Mouse (Mus musculus): ENCODE results near the gene Zswim5.

DNA sequence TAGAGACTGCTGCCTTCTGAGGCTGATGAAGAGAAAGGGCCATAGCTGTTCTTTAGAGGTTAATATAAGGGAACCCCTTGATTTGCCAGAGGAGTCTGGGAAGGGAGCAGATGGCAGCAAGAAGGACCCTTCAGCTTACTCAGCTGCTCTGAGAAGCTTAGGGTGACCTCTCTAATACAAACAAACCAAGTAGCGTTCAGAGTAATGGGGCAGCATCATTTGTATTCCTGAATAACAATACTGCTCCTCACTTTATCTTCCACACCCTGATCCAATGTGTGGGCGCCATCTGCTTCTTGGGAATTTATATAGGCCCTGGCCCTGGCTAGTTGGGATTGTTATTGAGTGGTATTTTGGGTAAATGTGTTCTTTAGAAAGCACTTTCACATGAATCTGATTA, 65.5 kb downstream of the Zswim5 start:
- no peak for TF ChIP-seq CTCF (IDR thresholded peaks at IDR 0.05; ENCODE audit: control insufficient read depth, insufficient read depth, insufficient replicate concordance, low read depth, low read length)
- TF ChIP-seq POLR2A (IDR thresholded peaks at IDR 0.05; ENCODE audit: control insufficient read depth, low read depth, low read length) = no peak
